Mouse (Mus musculus) cerebellum, adult 2 months (tissue): ENCODE results near the gene Fam234b.

Experiments used
- CTCF ChIP-seq: fragments of 200-500 bp; IDR thresholded peaks from 2 replicates; pipeline ENCODE4 v1.5.1; 2011; ENCODE audit warnings: low read depth, mild to moderate bottlenecking, control low read depth, low read length, moderate library complexity, borderline replicate concordance; ENCODE audit not compliant: insufficient read depth
- POLR2A ChIP-seq: fragments of 200-500 bp; IDR thresholded peaks from 2 replicates; pipeline ENCODE4 v1.6.1; 2011; ENCODE audit warnings: low read length, control low read depth, borderline replicate concordance; ENCODE audit not compliant: insufficient read depth

DNA sequence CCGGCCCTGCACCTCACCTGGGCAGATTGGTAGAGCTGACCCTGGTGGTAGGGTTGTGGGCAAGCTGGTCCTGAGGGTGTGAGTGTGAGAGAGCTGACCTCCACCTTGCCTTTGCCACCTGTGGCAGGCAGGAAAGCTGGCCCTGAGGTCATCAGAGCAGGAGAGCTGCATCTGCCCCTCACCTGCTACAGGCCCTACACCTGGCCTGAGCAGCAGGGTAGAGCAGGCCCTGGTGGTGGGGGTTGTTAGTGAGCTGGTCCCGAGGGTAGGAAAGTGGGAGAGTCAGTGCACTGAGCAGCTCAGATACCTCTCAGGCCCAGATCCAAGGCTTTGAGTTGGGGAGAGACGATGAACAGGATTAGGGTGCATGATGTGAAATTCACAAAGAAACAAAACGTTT is 48.1 kb upstream of the Fam234b start:
- no peak for TF ChIP-seq CTCF
- TF ChIP-seq POLR2A = no peak
